Mouse (Mus musculus) brown adipose tissue, adult 24 weeks (tissue): ENCODE data around the gene 1110008L16Rik. TPM values are rescaled to one million over a fixed set of nuclear protein-coding genes. Genes with fewer than 3 reads are reported as not detected.

Source experiments
- H3K27ac ChIP-seq: fragments of 200-500 bp; replicated peaks from 2 replicates; pipeline ENCODE4 v1.5.1; 2012; ENCODE audit warnings: low read depth, mild to moderate bottlenecking, low read length
- H3K4me1 ChIP-seq: fragments of 200-500 bp; 2 replicates; pipeline ENCODE4 v1.6.1; 2012; ENCODE audit warnings: low read length, mixed read lengths; ENCODE audit not compliant: control insufficient read depth, insufficient read depth, insufficient read length
- H3K4me3 ChIP-seq: fragments of 200-500 bp; 2 replicates; pipeline ENCODE4 v1.5.1; 2012; ENCODE audit warnings: low read depth, mild to moderate bottlenecking, low read length, moderate library complexity; ENCODE audit not compliant: insufficient read depth
- polyA plus RNA-seq: library from polyadenylated mRNA; stranded (reverse); fragments of >200 nt; gene quantifications from 2 replicates; pipeline ENCODE4 v1.2.4, GENCODE M21; 2012; ENCODE audit not compliant: missing spikeins, insufficient read depth, insufficient read length

The 1110008L16Rik gene
- polyA plus RNA-seq, 1 experiment = 16.0 TPM

DNA sequence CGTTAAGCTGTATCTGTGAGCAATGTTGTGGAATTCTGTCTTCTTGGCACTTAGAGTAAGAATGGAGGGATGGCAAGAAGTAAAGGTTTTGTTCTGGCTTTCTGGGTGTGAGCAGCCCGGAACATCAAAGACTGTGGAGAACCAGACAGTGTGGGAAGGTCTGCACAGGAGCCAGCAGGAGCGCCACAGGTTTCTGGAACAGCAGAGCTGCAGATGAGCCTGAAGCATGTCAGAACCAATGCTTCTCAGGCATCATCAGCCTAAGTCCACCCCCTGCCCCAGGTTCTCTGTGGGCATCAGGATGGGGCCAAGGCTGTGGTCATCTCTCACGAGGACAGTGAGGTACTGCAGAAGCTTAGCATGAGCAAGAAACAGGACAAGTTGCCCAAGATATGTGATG lies 97.2 kb downstream of the 1110008L16Rik start:
- peaks cover 6% of the 10 kb centered on the region for H3K4me1 ChIP-seq
- no peak overlapping the region for H3K4me3 ChIP-seq
- no peak overlapping the region for H3K27ac ChIP-seq

DNA sequence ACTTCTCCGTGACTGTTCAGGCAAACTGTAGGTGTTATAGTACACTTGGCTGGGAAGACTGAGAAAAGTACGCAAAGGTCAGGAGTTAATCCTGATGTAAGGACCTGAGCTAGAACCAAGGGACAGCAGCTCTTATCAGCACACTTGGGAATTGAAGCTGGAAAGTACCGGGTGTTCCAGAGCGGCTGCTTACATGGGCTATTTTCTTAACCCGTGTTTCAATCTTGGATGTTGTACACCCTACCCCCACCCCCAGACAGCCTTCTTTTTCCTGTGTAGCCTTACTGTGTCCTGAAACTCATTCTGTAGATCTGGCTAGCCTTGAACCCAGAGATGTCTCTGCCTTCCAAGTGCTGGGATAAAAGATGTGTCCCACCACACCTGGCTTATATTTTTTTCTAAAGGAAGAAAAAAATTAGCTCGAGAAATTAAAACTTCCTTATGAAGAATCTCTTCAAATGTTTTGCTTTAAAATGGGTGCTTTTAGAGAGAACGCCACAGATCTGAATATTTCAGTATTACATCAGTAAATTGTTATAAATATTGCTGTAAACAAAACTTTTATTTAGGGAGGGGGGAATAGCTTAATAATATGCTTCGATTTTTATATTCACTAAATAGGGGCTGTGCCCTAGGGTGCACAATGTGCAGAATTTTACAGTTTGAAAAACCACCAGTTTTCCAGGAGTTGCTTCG lies 98.3 kb downstream of the 1110008L16Rik start:
- Histone ChIP-seq H3K27ac (peak overlapping the region; percentile 98), H3K4me3 (peak overlapping the region; percentile 89)

DNA sequence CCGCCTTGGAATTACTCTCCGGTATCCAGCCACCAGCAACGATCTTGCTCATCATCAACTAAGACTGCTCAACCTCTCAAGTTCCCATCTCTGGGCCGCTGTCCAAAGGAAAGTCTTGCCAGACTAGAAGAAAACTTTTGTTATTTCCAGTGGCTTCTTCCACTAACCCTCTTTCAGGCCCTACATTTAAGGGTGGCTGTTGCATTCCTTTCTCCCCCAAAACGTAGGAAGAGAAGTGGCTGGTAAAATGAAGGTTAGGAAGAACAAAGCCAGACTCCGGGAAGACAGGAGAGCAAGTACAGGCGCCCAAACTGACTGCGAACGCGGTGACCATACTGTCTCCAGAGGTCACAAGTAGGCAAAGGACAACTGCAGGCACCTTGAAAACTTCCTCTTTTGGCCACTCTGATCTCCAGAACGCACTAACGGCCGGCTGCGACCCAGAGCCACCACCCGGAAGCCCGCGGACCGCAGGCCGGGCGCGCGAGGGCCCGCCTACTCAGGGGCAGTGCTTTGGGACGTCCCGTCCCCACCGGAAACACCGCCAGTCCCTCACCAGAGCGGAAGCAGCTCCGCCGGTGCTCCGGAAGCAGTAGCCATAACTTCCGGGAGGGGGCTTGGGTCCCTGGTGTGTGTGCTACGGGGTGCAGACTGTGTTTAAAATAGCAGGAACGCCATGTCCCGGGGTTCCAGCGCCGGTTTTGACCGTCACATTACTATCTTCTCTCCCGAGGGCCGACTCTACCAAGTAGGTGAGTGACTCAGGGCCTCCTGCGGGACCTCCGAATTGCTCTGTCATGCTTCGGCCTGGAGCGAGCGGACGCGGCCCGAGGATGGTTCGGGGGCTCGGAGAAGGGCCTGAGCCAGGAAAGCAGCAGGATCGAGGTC lies 99.1 kb downstream of the 1110008L16Rik start:
- peak overlapping the region; percentile 98 for H3K27ac ChIP-seq
- peaks cover 6% of the 10 kb centered on the region for H3K4me1 ChIP-seq
- H3K4me3 ChIP-seq = peak overlapping the region; percentile 89

More for the DNA sequence above, 98.3 kb downstream of the 1110008L16Rik start:
- peaks cover 6% of the 10 kb centered on the region for H3K4me1 ChIP-seq

GRCm38 (mm10) chr12:55399128-55399677 lies 99.8 kb downstream of the 1110008L16Rik start:
- H3K4me1 ChIP-seq = peaks cover 6% of the 10 kb centered on the region
- peak overlapping the region; percentile 91 for H3K27ac ChIP-seq
- peak overlapping the region; percentile 89 for H3K4me3 ChIP-seq

GRCm38 (mm10) chr12:55407888-55408287 lies 108.5 kb downstream of the 1110008L16Rik start:
- H3K27ac ChIP-seq = no peak overlapping the region
- H3K4me1 ChIP-seq = no peaks in the 10 kb centered on the region
- H3K4me3 ChIP-seq = no peak overlapping the region

GRCm38 (mm10) chr12:55415255-55415654 lies 115.9 kb downstream of the 1110008L16Rik start:
- peak overlapping the region; percentile 58 for H3K27ac ChIP-seq
- H3K4me1 ChIP-seq = peaks cover 2% of the 10 kb centered on the region; the same call in 1 of the 2 replicates
- no peak overlapping the region for H3K4me3 ChIP-seq

- Histone ChIP-seq H3K27ac (peak overlapping the region; percentile 58), H3K4me3 (no peak overlapping the region), H3K4me1 (peaks cover 2% of the 10 kb centered on the region; the same call in 1 of the 2 replicates)
Observed at GRCm38 (mm10) chr12:55415762-55416161, 116.4 kb downstream of the 1110008L16Rik start.

DNA sequence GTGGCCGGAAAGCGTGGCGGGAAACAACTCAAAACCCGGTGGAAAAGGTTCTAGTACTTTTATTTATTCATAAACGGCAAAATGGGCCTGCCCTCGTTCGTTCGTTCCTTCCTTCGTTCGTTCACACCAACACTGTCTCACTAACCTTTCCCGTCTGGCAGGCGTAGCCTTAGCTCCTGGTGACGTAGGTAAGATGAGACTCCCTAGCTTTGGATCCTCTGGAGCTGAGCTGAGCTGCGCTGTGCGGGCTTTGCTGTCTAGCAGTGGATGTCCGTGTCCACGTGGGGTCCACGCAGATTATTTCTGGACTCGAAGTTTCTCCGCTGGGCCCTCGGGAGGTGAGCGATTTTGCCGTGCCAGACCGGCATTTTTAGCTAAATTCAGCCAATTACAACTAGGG lies 120.8 kb downstream of the 1110008L16Rik start:
- no peak overlapping the region for H3K27ac ChIP-seq
- H3K4me3 ChIP-seq = no peak overlapping the region
- H3K4me1 ChIP-seq = peaks cover 2% of the 10 kb centered on the region; the same call in 1 of the 2 replicates

- no peak overlapping the region for H3K4me3 ChIP-seq
- no peak overlapping the region for H3K27ac ChIP-seq
- no peaks in the 10 kb centered on the region for H3K4me1 ChIP-seq
Observed at GRCm38 (mm10) chr12:55422057-55422456, 122.7 kb downstream of the 1110008L16Rik start.

GRCm38 (mm10) chr12:55426300-55426699 lies 126.9 kb downstream of the 1110008L16Rik start:
- H3K4me1 ChIP-seq = no peaks in the 10 kb centered on the region
- H3K27ac ChIP-seq = no peak overlapping the region
- H3K4me3 ChIP-seq = no peak overlapping the region

- no peak overlapping the region for H3K27ac ChIP-seq
- H3K4me1 ChIP-seq = peaks cover 4% of the 10 kb centered on the region; the same call in 1 of the 2 replicates
- no peak overlapping the region for H3K4me3 ChIP-seq
Observed at GRCm38 (mm10) chr12:55429201-55429600, 129.8 kb downstream of the 1110008L16Rik start.

DNA sequence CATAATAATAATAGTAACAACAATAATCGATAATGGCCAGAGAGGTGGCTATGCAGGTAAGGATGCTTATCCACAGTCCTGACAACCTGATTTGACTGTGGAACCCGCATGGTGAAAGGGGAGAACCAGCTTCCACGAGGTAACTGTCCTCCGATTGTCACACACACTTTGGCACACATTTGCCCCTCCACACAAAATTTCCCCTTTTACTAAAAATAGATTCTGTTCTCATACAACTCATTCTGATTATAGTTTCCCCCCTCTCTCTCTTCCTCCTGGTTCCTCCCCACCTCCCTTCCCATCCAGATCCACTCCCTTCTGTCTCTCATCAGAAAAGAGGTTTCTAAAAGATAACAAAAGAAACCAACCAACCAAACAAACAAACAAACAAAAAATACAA lies 130.6 kb downstream of the 1110008L16Rik start:
- peaks cover 4% of the 10 kb centered on the region; the same call in 1 of the 2 replicates for H3K4me1 ChIP-seq
- no peak overlapping the region for H3K27ac ChIP-seq
- H3K4me3 ChIP-seq = no peak overlapping the region
